Mouse (Mus musculus) urinary bladder, postnatal 14 days (tissue): ENCODE results near the gene Folr2.

ENCODE experiments used
- DNase-seq: peaks from one replicate; pipeline ENCODE4 v3.0.0; 2021; ENCODE audit warnings: low spot score

Folr2 gene

GRCm38 (mm10) chr7:101866491-101867265 lies 9.7 kb upstream of the Folr2 start:
- DNase-seq: no peak

GRCm38 (mm10) chr7:101863415-101863814 lies 6.4 kb upstream of the Folr2 start, which contains the start of gene Anapc15:
Gene Anapc15 (plus strand): TSS chr7:101863715.
- no peak for DNase-seq

GRCm38 (mm10) chr7:101862291-101862690 lies 5.3 kb upstream of the Folr2 start:
- no peak for DNase-seq

- DNase-seq: no peak
Measured at GRCm38 (mm10) chr7:101860978-101861377, 4.0 kb upstream of the Folr2 start.

GRCm38 (mm10) chr7:101858362-101858761 lies 1.4 kb upstream of the Folr2 start:
- DNase-seq: no peak

GRCm38 (mm10) chr7:101853816-101854215 lies 3.2 kb downstream of the Folr2 start:
- DNase-seq: no peak

GRCm38 (mm10) chr7:101852846-101853245 lies 4.1 kb downstream of the Folr2 start:
- no peak for DNase-seq

GRCm38 (mm10) chr7:101851689-101852088 lies 5.3 kb downstream of the Folr2 start:
- DNase-seq: no peak

- no peak for DNase-seq
Measured at GRCm38 (mm10) chr7:101847934-101848333, 9.1 kb downstream of the Folr2 start.

- no peak for DNase-seq
Measured at GRCm38 (mm10) chr7:101844186-101844585, 12.8 kb downstream of the Folr2 start.

- peak; percentile 93 for DNase-seq
Measured at GRCm38 (mm10) chr7:101837606-101838471, 19.2 kb downstream of the Folr2 start, which contains the start of gene Inppl1. Gene Inppl1 (minus strand): TSS chr7:101838229.

- DNase-seq: no peak
Measured at GRCm38 (mm10) chr7:101837154-101837605, 19.8 kb downstream of the Folr2 start.

- peak; percentile 71 for DNase-seq
Measured at GRCm38 (mm10) chr7:101836271-101837153, 20.5 kb downstream of the Folr2 start.

- no peak for DNase-seq
Measured at GRCm38 (mm10) chr7:101835457-101836109, 21.4 kb downstream of the Folr2 start.

- DNase-seq: no peak
Measured at GRCm38 (mm10) chr7:101834903-101835302, 22.1 kb downstream of the Folr2 start.

GRCm38 (mm10) chr7:101833916-101834584 lies 22.9 kb downstream of the Folr2 start:
- DNase-seq: no peak

GRCm38 (mm10) chr7:101833352-101833751 lies 23.6 kb downstream of the Folr2 start:
- DNase-seq: no peak

GRCm38 (mm10) chr7:101832372-101832771 lies 24.6 kb downstream of the Folr2 start:
- no peak for DNase-seq

GRCm38 (mm10) chr7:101831437-101831836 lies 25.6 kb downstream of the Folr2 start:
- DNase-seq: no peak

- no peak for DNase-seq
Measured at GRCm38 (mm10) chr7:101830373-101830772, 26.6 kb downstream of the Folr2 start.
